Comparison of ENCODE assay signal across 10 mouse cellular contexts in the genomic region with DNA sequence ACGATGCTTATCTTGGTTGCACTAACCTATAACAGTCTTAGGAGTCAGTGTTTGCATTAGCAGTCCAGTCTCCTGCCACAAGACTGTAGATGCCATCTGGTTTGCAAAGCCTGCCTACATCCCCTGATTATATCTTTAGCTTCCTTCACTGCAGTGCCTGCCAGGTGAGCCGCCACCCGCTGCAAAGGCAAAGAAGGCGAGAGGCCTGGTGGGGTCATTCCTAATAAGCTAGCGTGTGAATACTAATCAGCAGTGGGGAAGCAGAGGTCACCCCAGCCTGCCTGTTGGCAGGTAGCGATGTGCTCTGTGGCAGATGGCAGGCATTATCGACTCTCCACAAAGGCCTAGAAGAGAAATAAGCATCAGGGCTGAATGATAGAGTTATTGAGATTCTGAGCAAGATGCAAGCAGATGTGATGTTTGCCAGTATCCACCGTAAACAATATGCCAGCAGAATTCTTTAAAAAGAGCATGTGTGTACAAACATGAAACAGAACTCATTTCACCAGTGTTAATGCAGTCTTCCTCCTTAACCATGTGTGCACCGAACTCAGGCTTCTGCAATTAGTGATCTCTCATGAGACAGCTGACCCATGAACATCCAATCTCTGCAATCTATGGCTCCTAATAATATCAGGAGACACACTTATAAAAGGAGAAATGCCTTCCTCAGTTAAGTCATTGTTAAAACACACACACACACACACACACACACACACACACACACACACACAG.
A peak's percentile ranks its signal among the peaks of the same experiment; 100 is the strongest.
DNase-seq lines count a peak whose midpoint lies in the region; ATAC-seq lines count a peak whose summit lies in the region.
"Had no signal": no experiment of that assay in that cellular context is flagged by ENCODE, and none has a peak within 500 bp of the region (broad histone marks: within the 10 kb centered on the region; RNA-seq: fewer than 3 reads in every experiment).

No protein-coding gene starts in this region.

- H3K9ac ChIP-seq in forebrain, embryonic 11.5 days (ENCODE audit: low read length) = no peak overlapping the region
- no peak overlapping the region for H3K9ac ChIP-seq in embryonic facial prominence, embryonic 11.5 days (replicated peaks; ENCODE audit: low read length)

- H3K27me3 ChIP-seq in forebrain, embryonic 11.5 days (ENCODE audit: control insufficient read depth, insufficient read depth, low read length) = no peaks in the 10 kb centered on the region
- no peaks in the 10 kb centered on the region for H3K27me3 ChIP-seq in forebrain, embryonic 10.5 days (ENCODE audit: poor library complexity, severe bottlenecking)
- H3K27me3 ChIP-seq in embryonic facial prominence, embryonic 11.5 days (ENCODE audit: control insufficient read depth, insufficient read depth, low read length) = no peaks in the 10 kb centered on the region

- no peaks in the 10 kb centered on the region for H3K9me3 ChIP-seq in forebrain, embryonic 11.5 days (ENCODE audit: control insufficient read depth, low read length)
- H3K9me3 ChIP-seq in forebrain, embryonic 10.5 days = no peaks in the 10 kb centered on the region
- H3K9me3 ChIP-seq in embryonic facial prominence, embryonic 11.5 days (replicated peaks; ENCODE audit: control insufficient read depth, low read length) = no peaks in the 10 kb centered on the region
- H3K9me3 ChIP-seq: G1E had no signal

- WGBS in forebrain, embryonic 11.5 days = 62% methylated on average over 9 of the region's 9 CpGs
- WGBS in forebrain, embryonic 10.5 days = 83% methylated on average over 9 of the region's 9 CpGs
- 64% methylated on average over 9 of the region's 9 CpGs for WGBS in embryonic facial prominence, embryonic 11.5 days

- DNase-seq in forebrain, embryonic 11.5 days (ENCODE audit: low spot score) = no peak
- no peak for DNase-seq in forebrain, embryonic 10.5 days (ENCODE audit: extremely low spot score, low spot score)
- peak; percentile 69 for DNase-seq in brain, adult 2 months (ENCODE audit: low read depth, low spot score)
- DNase-seq in embryonic facial prominence, embryonic 11.5 days (ENCODE audit: low spot score) = no peak
- DNase-seq in layer of hippocampus, postnatal 25 days (ENCODE audit: extremely low spot score in 1 of 2, low spot score in 1 of 2) = no peak
- DNase-seq in gastrocnemius, postnatal 25 days = no peak
- DNase-seq in Muller cell, postnatal 12 days (ENCODE audit: inconsistent ontology term) = no peak
- DNase-seq: kidney, adult 8-10 months had no signal

- H3K36me3 ChIP-seq in forebrain, embryonic 11.5 days (ENCODE audit: control insufficient read depth, insufficient read depth, low read length) = no peaks in the 10 kb centered on the region
- H3K36me3 ChIP-seq in forebrain, embryonic 10.5 days (replicated peaks) = no peaks in the 10 kb centered on the region
- H3K36me3 ChIP-seq in embryonic facial prominence, embryonic 11.5 days (replicated peaks; ENCODE audit: control insufficient read depth, insufficient read depth, low read depth, low read length) = no peaks in the 10 kb centered on the region
- H3K36me3 ChIP-seq: G1E had no signal

- no peak overlapping the region for H3K27ac ChIP-seq in forebrain, embryonic 11.5 days (ENCODE audit: low read depth, low read length)
- no peak overlapping the region for H3K27ac ChIP-seq in forebrain, embryonic 10.5 days
- H3K27ac ChIP-seq in embryonic facial prominence, embryonic 11.5 days (replicated peaks; ENCODE audit: low read depth, low read length) = no peak overlapping the region

- ATAC-seq in forebrain, embryonic 11.5 days (replicated peaks; ENCODE audit: low FRiP score) = peak; percentile 74
- peak; percentile 52; the same call in 1 of the 2 replicates for ATAC-seq in embryonic facial prominence, embryonic 11.5 days (replicated peaks; ENCODE audit: insufficient number of reproducible peaks, low FRiP score, low TSS enrichment, low read depth)
- ATAC-seq in megakaryocyte-erythroid progenitor cell, adult 5-6 weeks (replicated peaks; ENCODE audit: low FRiP score, low TSS enrichment, poor library complexity, severe bottlenecking) = 0 out of 2 replicates have a peak, but pooled peaks have one; percentile 33

- no peak overlapping the region for H3K4me3 ChIP-seq in forebrain, embryonic 11.5 days (ENCODE audit: low read depth, low read length)
- no peak overlapping the region for H3K4me3 ChIP-seq in forebrain, embryonic 10.5 days
- H3K4me3 ChIP-seq in embryonic facial prominence, embryonic 11.5 days (ENCODE audit: low read depth, low read length) = no peak overlapping the region

- peaks cover 2% of the 10 kb centered on the region; the same call in 1 of the 2 replicates for H3K4me1 ChIP-seq in forebrain, embryonic 11.5 days (replicated peaks; ENCODE audit: control insufficient read depth, insufficient read depth, low read length)
- no peaks in the 10 kb centered on the region; the same call in 1 of the 2 replicates for H3K4me1 ChIP-seq in forebrain, embryonic 10.5 days
- H3K4me1 ChIP-seq in embryonic facial prominence, embryonic 11.5 days (ENCODE audit: control insufficient read depth, insufficient read depth, low read length) = no peaks in the 10 kb centered on the region

- H3K4me2 ChIP-seq in forebrain, embryonic 11.5 days (ENCODE audit: low read depth, low read length, severe bottlenecking) = no peak overlapping the region
- H3K4me2 ChIP-seq in embryonic facial prominence, embryonic 11.5 days (ENCODE audit: low read depth, low read length) = no peak overlapping the region
